Mouse (Mus musculus) thymus, adult 2 months (tissue): ENCODE data around the gene Exoc8.

Experiments
- CTCF ChIP-seq: fragments of 200-500 bp; IDR thresholded peaks from 2 replicates; pipeline ENCODE4 v1.5.1; 2012; ENCODE audit warnings: mild to moderate bottlenecking, control low read depth, low read length, moderate library complexity, borderline replicate concordance; ENCODE audit not compliant: control insufficient read depth, poor library complexity, insufficient read depth; ENCODE audit errors: extremely low read depth
- POLR2A ChIP-seq: fragments of 200-500 bp; IDR thresholded peaks from 2 replicates; pipeline ENCODE4 v1.6.1; 2012; ENCODE audit warnings: mild to moderate bottlenecking, low read length, control low read depth, moderate library complexity; ENCODE audit not compliant: control insufficient read depth, poor library complexity, insufficient read depth; ENCODE audit errors: extremely low read depth

DNA sequence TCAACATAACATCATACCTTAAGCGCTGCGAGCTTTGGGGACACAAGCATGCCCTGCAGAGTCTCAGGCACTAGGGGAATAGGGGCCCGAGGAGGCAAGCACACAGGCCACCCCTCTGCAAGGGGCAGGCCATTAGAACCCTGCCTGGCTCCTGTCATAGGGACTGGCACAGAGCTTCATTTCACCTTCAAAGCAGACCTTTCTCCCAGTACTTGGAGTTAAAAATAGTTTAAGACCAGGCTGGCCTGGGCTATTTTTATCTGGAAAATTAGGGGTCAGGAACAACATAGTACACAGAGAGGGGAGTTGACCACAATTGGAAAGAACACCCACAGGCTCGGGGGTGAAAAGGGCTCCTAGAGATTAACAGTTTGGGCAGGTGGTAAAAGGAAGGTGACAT lies 39.8 kb upstream of the Exoc8 start:
- TF ChIP-seq CTCF (no peak), POLR2A (no peak)
